Mouse (Mus musculus): ENCODE measurements at regions not wholly inside any gene's neighbourhood (a gene's known extent, or its start where the extent isn't known, plus 50 kb on each side); places are given as distances from the start of the nearest gene placed in this dataset.

- no peak for TF ChIP-seq CTCF (IDR thresholded peaks at IDR 0.05; ENCODE audit: extremely low read depth, insufficient read length, insufficient replicate concordance, low read depth, low read length)
- TF ChIP-seq POLR2A (IDR thresholded peaks at IDR 0.05; ENCODE audit: low read depth, low read length), result no peak
- no peaks in the 10 kb centered on the region; the same call in 1 of the 2 replicates for H3K4me1 ChIP-seq (ENCODE audit: control insufficient read depth, insufficient read depth, insufficient read length, low read length)
- WGBS, result 27% methylated on average over 7 of the region's 7 CpGs
- no peaks in the 10 kb centered on the region for H3K36me3 ChIP-seq (ENCODE audit: control insufficient read depth, insufficient read depth, low read length)
- no peak overlapping the region for H3K4me3 ChIP-seq (ENCODE audit: low read depth, low read length)
- H3K27ac ChIP-seq (ENCODE audit: insufficient read depth, low read depth, low read length), result no peak overlapping the region
- H3K27me3 ChIP-seq (ENCODE audit: control insufficient read depth, insufficient read depth, low read length), result no peaks in the 10 kb centered on the region
Measured at GRCm38 (mm10) chr10:119100511-119100910, 139.3 kb downstream of the Cand1 start.

DNA sequence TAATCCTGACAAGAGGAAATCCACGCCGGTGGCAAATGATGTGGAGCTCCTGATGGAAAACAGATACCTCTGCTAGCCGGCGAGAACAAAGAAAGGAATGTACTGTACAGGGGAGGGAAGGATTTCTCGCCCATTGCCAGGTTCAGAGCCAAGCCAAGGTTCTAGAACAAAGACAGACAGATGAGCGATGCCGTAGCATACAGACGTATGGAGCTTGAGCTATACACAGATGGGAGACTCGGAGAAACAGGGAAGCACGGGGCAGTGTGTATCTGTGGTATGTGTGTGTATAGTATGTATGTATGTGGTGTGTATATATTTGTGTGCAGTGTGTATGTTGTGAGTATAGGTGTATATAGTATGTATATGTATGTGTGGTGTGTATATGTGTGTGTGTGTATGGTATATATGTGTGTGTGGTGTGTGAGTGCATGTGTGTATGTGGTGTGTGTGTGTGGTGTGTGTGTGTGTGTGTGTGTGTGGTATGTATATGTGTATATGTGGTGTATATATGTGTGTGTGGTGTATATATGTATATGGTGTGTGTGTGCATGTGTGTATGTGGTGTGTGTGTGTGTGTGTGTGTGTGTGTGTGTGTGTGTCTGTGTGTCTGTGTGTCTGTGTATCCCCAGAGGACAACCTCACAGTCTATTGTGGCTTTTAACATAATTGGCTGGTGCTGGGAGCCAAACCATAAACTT is 140.6 kb downstream of the Cand1 start:
- 58% methylated on average over 10 of the region's 10 CpGs for WGBS
- H3K27me3 ChIP-seq (ENCODE audit: control insufficient read depth, insufficient read depth, low read length), result no peaks in the 10 kb centered on the region
- no peaks in the 10 kb centered on the region; the same call in 1 of the 2 replicates for H3K4me1 ChIP-seq (ENCODE audit: control insufficient read depth, insufficient read depth, insufficient read length, low read length)
- no peak for TF ChIP-seq POLR2A (IDR thresholded peaks at IDR 0.05; ENCODE audit: low read depth, low read length)
- no peak for TF ChIP-seq CTCF (IDR thresholded peaks at IDR 0.05; ENCODE audit: extremely low read depth, insufficient read length, insufficient replicate concordance, low read depth, low read length)
- no peak overlapping the region for H3K27ac ChIP-seq (ENCODE audit: insufficient read depth, low read depth, low read length)
- H3K4me3 ChIP-seq (ENCODE audit: low read depth, low read length), result no peak overlapping the region
- H3K36me3 ChIP-seq (ENCODE audit: control insufficient read depth, insufficient read depth, low read length), result no peaks in the 10 kb centered on the region

DNA sequence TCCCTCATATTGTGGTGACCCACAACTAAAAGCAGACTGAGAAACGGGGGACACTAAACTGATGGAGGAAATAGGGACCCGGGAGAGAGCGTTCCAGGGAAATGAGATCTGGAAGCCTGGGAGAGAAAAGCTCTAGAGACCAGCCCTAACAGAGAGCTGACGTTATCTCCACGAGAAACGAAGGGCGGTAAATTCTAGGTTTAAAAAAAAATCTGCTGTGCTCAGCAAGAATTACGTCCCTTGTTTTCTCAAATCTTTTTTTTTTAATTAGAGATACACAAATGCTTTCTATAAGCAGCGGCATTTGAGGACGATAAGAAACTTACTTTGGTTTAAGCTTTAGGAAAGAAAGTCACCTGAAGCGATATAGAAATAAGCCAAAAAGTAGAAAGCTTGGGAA is 145.7 kb downstream of the Cand1 start:
- Histone ChIP-seq H3K36me3 (ENCODE audit: control insufficient read depth, insufficient read depth, low read length) (no peaks in the 10 kb centered on the region), H3K4me3 (ENCODE audit: low read depth, low read length) (no peak overlapping the region), H3K27me3 (ENCODE audit: control insufficient read depth, insufficient read depth, low read length) (no peaks in the 10 kb centered on the region), H3K27ac (ENCODE audit: insufficient read depth, low read depth, low read length) (no peak overlapping the region), H3K4me1 (ENCODE audit: control insufficient read depth, insufficient read depth, insufficient read length, low read length) (no peaks in the 10 kb centered on the region; the same call in 1 of the 2 replicates)
- TF ChIP-seq CTCF (IDR thresholded peaks at IDR 0.05; ENCODE audit: extremely low read depth, insufficient read length, insufficient replicate concordance, low read depth, low read length), result no peak
- TF ChIP-seq POLR2A (IDR thresholded peaks at IDR 0.05; ENCODE audit: low read depth, low read length), result no peak
- WGBS, result 91% methylated on average over 11 of the region's 11 CpGs

DNA sequence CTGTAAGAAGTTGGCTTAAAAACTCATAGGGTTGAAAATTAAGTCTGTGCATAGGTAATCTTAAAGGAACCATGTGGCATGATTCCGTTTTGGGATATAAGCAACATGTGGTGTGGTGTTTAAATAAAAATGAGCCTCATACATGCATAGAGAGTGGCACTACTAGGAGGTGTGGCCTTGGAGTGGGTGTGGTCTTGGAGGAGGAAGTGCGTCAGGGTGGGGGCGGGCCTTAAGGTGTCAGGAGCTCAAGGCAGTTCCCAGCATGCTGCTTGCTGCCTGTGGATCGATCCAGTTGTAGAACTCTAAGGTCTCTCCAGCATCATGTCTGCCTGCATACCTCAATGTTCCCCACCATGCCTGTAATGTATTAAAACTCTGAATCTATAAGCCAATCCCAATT is 152.0 kb downstream of the Cand1 start:
- 91% methylated on average over 4 of the region's 4 CpGs for WGBS
- H3K4me3 ChIP-seq (ENCODE audit: low read depth, low read length), result no peak overlapping the region
- no peak overlapping the region for H3K27ac ChIP-seq (ENCODE audit: insufficient read depth, low read depth, low read length)
- no peaks in the 10 kb centered on the region for H3K4me1 ChIP-seq (ENCODE audit: control insufficient read depth, insufficient read depth, insufficient read length, low read length)
- TF ChIP-seq POLR2A (IDR thresholded peaks at IDR 0.05; ENCODE audit: low read depth, low read length) (no peak), CTCF (IDR thresholded peaks at IDR 0.05; ENCODE audit: extremely low read depth, insufficient read length, insufficient replicate concordance, low read depth, low read length) (no peak)
- no peaks in the 10 kb centered on the region for H3K36me3 ChIP-seq (ENCODE audit: control insufficient read depth, insufficient read depth, low read length)
- H3K27me3 ChIP-seq (ENCODE audit: control insufficient read depth, insufficient read depth, low read length), result no peaks in the 10 kb centered on the region; the same call in 1 of the 2 replicates

DNA sequence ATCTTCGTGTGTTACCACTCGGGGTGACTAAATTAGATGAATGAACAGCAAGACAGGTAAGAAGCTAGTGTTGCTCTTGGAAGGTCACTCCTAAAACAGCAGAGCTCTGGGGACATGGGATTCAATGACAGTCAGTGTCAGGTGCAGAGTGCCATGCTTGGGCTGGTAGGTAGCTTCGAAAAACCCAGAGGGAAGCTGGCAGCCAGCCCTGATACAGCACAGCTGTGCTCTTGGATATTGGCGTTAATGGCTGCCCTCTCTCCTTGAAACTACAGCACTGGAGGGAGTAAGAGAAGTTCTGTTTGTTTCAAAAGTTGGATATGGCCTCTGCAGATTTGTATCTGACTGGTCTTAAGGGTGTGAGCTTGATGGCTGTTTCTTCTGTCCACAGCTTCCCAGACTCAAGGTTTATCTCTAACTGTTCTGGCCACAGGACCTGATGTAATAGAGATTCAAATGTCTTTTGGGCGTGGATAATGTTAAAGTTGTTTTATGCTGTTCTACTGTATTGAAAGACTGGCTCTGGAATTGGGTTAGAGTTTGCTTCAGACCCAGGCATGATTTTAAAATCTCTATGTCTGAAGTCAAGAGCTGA is 152.7 kb downstream of the Cand1 start:
- Histone ChIP-seq H3K27ac (ENCODE audit: insufficient read depth, low read depth, low read length) (no peak overlapping the region), H3K4me1 (ENCODE audit: control insufficient read depth, insufficient read depth, insufficient read length, low read length) (no peaks in the 10 kb centered on the region), H3K36me3 (ENCODE audit: control insufficient read depth, insufficient read depth, low read length) (no peaks in the 10 kb centered on the region), H3K27me3 (ENCODE audit: control insufficient read depth, insufficient read depth, low read length) (no peaks in the 10 kb centered on the region; the same call in 1 of the 2 replicates), H3K4me3 (ENCODE audit: low read depth, low read length) (no peak overlapping the region)
- WGBS, result 80% methylated on average over 5 of the region's 5 CpGs
- TF ChIP-seq POLR2A (IDR thresholded peaks at IDR 0.05; ENCODE audit: low read depth, low read length), result no peak
- no peak for TF ChIP-seq CTCF (IDR thresholded peaks at IDR 0.05; ENCODE audit: extremely low read depth, insufficient read length, insufficient replicate concordance, low read depth, low read length)

- no peaks in the 10 kb centered on the region; the same call in 1 of the 2 replicates for H3K27me3 ChIP-seq (ENCODE audit: control insufficient read depth, insufficient read depth, low read length)
- H3K4me3 ChIP-seq (ENCODE audit: low read depth, low read length), result no peak overlapping the region
- H3K36me3 ChIP-seq (ENCODE audit: control insufficient read depth, insufficient read depth, low read length), result no peaks in the 10 kb centered on the region
- no peaks in the 10 kb centered on the region for H3K4me1 ChIP-seq (ENCODE audit: control insufficient read depth, insufficient read depth, insufficient read length, low read length)
- H3K27ac ChIP-seq (ENCODE audit: insufficient read depth, low read depth, low read length), result no peak overlapping the region
- WGBS, result 69% methylated on average over 5 of the region's 5 CpGs
- TF ChIP-seq POLR2A (IDR thresholded peaks at IDR 0.05; ENCODE audit: low read depth, low read length), result no peak
- TF ChIP-seq CTCF (IDR thresholded peaks at IDR 0.05; ENCODE audit: extremely low read depth, insufficient read length, insufficient replicate concordance, low read depth, low read length), result no peak
Measured at GRCm38 (mm10) chr10:119086450-119086849, 153.4 kb downstream of the Cand1 start.

- Histone ChIP-seq H3K36me3 (ENCODE audit: control insufficient read depth, insufficient read depth, low read length) (no peaks in the 10 kb centered on the region), H3K4me1 (ENCODE audit: control insufficient read depth, insufficient read depth, insufficient read length, low read length) (peaks cover 3% of the 10 kb centered on the region; the same call in 1 of the 2 replicates), H3K27ac (ENCODE audit: insufficient read depth, low read depth, low read length) (no peak overlapping the region), H3K4me3 (ENCODE audit: low read depth, low read length) (no peak overlapping the region), H3K27me3 (ENCODE audit: control insufficient read depth, insufficient read depth, low read length) (no peaks in the 10 kb centered on the region)
- 73% methylated on average over 4 of the region's 4 CpGs for WGBS
- TF ChIP-seq POLR2A (IDR thresholded peaks at IDR 0.05; ENCODE audit: low read depth, low read length), result no peak
- no peak for TF ChIP-seq CTCF (IDR thresholded peaks at IDR 0.05; ENCODE audit: extremely low read depth, insufficient read length, insufficient replicate concordance, low read depth, low read length)
Measured at GRCm38 (mm10) chr10:119083431-119083830, 156.4 kb downstream of the Cand1 start.
